Mouse (Mus musculus): ENCODE results near the gene Snrpa.

DNA sequence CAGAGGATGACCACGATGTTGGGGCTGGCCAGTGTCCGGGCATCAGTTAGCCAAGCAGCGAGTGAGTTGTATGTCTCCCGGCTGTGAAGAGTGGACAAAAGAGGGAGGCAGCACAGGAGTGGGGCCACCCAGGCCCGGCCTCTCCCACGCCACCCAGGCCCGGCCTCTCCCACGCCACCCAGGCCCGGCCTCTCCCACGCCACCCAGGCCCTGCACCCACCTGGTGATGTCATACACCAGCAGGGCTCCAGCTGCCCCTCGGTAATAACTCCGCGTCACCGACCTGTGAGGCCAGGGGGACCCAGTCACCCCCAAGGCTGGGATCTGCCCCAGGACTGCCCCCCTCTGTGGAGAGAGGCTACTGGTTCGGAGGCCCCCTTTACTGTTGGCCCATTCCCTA is 21.6 kb downstream of the Snrpa start:
- TF ChIP-seq FLI1 (IDR thresholded peaks at IDR 0.05; ENCODE audit: low read length) (no peak), GATA1 (IDR thresholded peaks at IDR 0.05; ENCODE audit: borderline replicate concordance, low read length) (no peak)
